Mouse (Mus musculus) G1E (cell line): Measurements from ENCODE around the gene Cnot6.

Source experiments
- CTCF ChIP-seq: IDR thresholded peaks from 2 replicates; pipeline ENCODE4 v1.5.1; 2012; ENCODE audit warnings: low read depth, low read length, inconsistent platforms, mixed read lengths
- GATA1 ChIP-seq: IDR thresholded peaks from 2 replicates; pipeline ENCODE4 v1.6.1; 2012; ENCODE audit warnings: borderline replicate concordance, low read length, inconsistent platforms, mixed read lengths
- TAL1 ChIP-seq: conservative IDR thresholded peaks from 2 replicates; pipeline ENCODE4 v1.6.1; 2012; ENCODE audit warnings: low read depth, low read length, inconsistent platforms, mixed read lengths

GRCm38 (mm10) chr11:49713336-49714334, 1.1 kb upstream of the Cnot6 start:
- TF ChIP-seq TAL1 (no peak), CTCF (no peak), GATA1 (no peak)
